Mouse (Mus musculus): ENCODE data around the gene Bms1. TPM values are rescaled to one million over a fixed set of nuclear protein-coding genes. Genes with fewer than 3 reads are reported as not detected.

Gene Bms1
- polyA plus RNA-seq (2012; rRNA removed; ENCODE audit: low replicate concordance): 4.4 and 7.1 TPM in 2 replicates

GRCm38 (mm10) chr6:118419050-118419920 lies at the start of gene Bms1:
TSS of gene Bms1 (minus strand) at chr6:118419474.

GRCm38 (mm10) chr6:118455042-118455631 lies 35.9 kb upstream of the Bms1 start, which contains the start of gene Zfp248:
TSS of gene Zfp248 (minus strand) at chr6:118455528.

Other genes starting within 250 kb of the Bms1 start
- 5.6 and 31.5 TPM in 2 replicates for gene Ret, start 221.8 kb downstream of the Bms1 start, polyA plus RNA-seq (2012; rRNA removed; ENCODE audit: low replicate concordance)
- gene Zfp248, start 36.1 kb upstream of the Bms1 start, polyA plus RNA-seq (2012; rRNA removed; ENCODE audit: low replicate concordance): 1.4 and 1.8 TPM in 2 replicates
- 2.4 and 5.7 TPM in 2 replicates for gene Zfp9, start 59.8 kb upstream of the Bms1 start, polyA plus RNA-seq (2012; rRNA removed; ENCODE audit: low replicate concordance)
- gene Ankrd26, start 142.8 kb upstream of the Bms1 start, polyA plus RNA-seq (2012; rRNA removed; ENCODE audit: low replicate concordance): 0.76 and 2.2 TPM in 2 replicates